Mouse (Mus musculus) layer of hippocampus, adult 9-11 months (tissue): ENCODE data around the gene Thtpa.

ENCODE experiments used
- DNase-seq: peaks from one replicate; pipeline ENCODE4 v3.0.0; 2022

Thtpa gene

DNA sequence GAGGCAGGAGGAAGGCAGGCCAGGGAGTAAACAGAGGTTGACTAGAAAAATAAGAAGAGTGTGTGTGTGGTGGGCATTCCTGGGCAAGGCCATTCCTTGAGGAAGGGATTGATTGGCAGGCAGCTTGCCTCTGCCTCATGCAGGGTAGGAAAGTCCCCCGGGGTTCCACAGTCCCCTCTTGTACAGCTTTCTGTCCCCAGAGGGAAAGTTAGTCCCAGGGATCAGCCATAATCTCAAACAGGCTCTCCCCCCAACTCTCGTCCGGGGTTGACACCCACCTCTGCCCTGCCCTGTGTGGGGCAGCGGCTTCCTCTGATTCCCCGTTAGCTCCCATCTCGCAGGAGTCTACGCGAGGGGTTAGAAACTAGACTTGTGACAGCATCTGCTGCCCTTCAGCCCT, 12.4 kb downstream of the Thtpa start:
- DNase-seq = no peak

DNA sequence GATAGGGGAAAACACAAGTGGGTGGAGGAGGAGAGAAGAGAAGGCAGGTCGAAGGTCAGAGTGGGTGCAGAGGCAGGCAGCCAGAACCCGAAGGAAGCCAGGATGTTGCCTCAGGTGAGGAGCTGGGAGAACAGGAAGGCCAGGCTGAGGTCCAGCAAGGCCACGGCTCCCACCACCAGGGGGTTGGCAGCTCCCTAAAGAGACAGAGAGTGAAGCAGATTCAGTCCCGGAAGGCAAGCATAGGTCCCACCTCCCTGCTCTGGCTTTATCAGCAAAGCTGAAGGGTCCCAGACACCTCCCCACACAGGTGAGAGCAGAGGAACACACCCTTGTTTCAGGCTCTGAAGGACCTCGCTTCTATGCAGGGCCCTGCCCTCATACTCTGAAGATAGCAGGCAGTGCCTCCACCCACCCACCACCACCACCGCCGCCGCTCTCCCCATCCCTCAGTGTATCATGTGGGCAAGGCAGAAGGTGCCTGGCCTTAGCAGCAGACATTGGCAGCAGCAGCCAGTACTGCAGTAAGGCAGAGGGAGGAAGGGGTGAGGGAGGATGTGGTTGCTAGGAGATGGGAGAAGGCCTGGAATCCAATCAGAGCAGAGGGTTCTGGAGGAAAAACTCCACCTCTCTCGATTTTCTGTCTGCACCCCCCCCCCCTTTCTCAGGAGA, 13.8 kb downstream of the Thtpa start:
- peak; percentile 94 for DNase-seq

DNA sequence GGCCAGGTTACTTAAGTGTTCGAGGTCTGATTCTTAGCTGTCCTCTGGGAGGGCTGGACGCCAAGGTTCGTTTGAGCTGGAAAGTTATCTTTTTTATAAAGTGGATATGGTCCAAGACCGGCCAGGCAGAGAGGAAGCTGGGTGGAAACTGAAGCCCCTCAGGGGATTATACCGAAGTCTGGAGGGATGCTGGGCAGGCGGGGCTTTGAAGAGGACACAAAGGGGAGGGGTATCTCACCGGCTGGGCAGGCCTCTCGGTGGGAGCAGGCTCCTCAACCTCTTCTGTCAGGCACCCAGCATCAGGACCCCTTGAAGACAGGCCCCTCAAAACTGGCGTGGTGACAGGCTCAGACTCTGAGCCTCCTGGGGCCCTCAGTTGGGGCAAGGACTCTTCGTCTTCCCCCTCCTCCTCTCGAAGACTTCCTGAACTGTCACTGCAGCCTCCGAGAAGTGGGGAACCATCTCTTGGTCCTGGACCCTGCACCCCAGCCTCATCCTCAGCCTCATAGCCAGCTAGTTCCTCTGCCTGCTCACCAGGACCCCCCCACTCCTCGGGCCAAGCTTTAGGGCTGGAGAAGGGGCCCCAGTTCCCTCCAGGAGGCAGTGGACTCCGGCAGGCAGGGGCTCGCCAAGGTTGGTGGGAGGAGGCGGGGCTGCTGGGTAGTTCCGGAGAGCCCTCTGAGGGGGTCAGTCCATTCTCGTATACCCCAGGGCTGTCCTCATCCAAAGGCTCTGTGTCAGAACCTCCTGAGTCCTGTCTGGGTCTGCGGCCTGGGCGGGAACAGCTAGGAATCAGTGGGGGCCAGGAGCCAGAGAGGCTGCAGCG, 14.7 kb downstream of the Thtpa start:
- no peak for DNase-seq

DNA sequence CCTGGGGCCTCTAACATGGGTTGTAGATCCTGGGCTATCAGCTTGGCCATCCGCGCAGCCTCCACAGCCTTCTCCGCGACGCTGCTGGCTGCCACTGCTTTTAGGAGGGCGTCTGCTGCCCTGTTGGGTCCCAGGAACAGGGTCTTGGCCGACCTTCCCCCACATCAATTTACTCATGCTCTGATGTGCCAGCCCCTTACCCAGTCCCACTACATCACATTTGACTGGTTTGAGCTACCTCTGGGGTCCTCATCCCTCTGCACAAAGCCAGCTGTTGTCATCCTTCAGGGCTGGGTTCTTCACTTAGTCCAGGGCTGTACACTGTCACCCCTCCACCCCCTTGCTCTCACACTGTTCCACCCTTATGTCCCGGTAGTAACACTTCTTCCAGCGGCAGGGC, 15.5 kb downstream of the Thtpa start:
- DNase-seq = no peak

DNA sequence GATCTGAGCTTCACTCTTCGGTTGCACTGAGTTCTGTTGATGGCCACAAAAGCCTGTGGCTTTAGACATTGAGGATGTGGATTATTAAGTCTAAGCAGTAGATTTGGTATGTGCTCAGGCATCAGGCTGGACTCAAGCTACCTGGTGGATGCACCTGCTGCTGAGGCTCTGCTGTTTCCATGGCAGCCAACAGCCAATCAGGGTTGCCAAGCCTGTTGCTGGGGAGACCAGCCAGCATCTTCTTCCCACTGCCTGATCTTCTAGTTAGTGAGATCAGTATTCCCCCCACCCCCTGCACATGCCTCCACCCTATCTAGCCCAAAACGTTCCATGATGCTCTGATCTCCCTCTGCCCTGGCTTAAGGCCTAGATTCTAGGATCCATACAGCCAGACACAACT, 17.1 kb downstream of the Thtpa start:
- DNase-seq = peak; percentile 82

DNA sequence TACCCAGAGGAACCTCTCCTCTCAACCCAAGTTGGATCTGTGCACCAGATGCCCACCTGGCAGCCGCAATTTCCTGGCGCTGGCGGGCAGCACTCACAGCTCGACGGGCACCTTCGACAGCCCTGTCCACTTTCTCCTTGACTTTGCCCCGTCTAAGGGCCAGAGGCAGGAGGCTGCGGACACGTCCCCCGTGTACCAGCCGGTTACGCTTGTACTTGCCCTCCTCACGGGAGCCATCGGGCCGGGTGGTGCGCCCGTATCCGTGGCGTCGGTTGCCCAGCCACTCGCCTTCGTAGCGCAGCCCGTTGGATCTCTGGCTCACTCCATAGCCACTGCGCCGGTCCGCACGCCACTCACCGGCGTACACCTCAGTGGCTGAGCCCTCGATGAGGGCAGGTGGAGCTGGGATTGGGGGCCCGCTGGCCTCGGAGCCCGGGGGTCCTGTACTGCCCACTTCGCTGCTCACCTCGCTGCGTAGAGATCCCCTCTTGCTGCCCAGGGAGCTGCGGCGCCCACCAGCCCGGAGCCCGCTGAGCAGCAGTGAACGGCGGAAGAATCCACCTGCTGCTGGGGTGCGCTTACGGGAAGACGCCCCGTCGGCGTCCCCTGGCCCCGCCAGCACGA, 18.9 kb downstream of the Thtpa start:
- peak; percentile 9 for DNase-seq

DNA sequence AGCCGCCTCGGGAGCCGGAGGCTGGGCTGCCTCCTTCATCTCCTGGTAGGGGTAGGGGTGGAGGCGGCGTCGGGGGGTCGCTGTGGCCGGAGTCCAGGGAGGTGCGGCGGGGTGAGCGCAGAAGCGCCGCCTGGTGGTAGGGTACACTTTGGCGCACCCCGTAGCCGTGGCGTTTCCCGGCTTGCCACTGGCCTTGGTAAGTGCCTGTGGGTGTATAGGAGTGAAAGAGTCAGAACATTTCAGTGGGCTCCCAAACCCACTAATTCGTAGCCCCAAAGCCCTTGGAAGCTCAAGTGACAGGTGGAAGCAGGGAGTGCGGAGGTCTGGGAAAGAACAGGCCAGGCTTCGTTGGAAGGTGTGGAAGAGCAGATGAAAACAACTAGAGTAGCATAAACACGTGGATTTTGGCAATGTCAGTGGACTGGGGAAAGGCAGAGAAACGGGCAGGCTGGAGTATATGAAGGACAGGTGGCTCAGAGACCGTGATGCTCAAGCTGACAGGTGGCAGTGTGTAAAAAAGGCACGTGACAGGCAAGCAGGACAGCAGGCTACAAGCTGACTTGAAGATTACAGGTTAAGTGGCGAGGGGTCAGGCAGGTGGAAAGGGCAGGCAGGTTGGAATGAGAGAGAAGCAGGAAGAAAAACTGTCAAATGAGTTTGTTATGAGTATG, 19.5 kb downstream of the Thtpa start:
- peak; percentile 30 for DNase-seq

DNA sequence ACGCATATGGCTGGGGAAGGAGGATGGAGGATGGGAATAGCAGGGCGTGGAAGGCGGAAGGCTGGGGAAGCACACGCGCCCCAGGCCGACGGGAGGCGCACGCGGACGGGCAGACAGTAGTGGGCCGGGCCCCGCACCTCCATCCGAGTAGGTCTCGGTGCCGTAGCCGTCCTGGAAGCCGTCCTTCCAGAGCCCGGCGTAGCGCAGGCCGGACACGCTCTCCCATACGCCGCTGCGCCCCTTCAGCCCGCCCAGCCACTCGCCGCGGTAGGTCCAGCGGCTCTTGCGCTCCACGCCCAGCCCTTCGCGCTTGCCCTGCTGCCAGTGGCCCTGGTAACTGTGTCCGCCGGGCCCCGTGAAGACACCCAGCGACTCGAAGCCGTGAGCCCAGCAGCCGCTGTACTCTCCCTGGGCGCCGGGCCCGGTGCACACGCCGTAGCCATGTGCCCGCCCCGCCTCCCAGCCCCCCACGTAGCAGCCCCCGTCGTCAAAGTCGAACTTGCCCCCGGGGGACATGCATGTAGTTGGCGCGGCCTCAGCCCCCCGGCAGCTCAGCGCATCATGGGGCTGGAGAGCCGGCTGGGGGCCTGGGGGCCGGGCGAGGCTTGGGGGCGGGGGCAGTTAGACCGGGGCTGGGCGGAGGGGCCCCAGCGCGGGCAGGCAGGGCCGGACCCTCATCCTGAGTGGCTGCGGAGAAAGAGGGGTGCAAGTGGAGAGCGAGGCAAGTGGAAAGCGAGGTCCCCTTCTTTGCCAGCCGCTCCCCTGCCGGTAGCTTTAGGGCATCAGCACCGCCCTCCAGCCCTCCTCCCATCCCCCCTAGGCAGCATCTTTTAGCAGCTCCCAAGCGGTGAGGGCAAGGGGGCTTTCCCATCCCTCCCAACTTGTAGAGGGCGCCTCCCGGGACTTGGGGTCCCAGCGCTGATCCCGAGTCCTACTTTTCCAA, 20.4 kb downstream of the Thtpa start:
- DNase-seq = no peak

DNA sequence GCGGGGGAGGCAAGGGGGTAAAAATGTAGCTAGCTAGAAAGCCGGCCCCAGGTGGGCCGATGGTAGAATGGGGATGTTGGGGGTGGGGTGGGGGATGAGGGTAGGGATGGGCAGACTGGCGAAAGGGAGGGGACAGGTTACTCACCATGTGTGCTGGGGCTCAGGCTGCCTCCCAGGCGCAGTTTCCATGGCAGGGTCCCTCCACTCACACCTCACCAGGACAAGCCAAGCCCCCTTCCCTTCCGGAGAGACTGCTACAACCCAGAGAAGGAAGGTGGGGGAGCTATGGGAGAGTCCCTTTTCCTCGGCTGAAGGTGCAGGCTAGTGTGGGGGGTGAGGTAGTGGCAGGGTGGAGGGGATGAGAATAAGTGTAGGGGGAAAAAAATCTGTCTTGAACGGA, 21.3 kb downstream of the Thtpa start:
- no peak for DNase-seq

DNA sequence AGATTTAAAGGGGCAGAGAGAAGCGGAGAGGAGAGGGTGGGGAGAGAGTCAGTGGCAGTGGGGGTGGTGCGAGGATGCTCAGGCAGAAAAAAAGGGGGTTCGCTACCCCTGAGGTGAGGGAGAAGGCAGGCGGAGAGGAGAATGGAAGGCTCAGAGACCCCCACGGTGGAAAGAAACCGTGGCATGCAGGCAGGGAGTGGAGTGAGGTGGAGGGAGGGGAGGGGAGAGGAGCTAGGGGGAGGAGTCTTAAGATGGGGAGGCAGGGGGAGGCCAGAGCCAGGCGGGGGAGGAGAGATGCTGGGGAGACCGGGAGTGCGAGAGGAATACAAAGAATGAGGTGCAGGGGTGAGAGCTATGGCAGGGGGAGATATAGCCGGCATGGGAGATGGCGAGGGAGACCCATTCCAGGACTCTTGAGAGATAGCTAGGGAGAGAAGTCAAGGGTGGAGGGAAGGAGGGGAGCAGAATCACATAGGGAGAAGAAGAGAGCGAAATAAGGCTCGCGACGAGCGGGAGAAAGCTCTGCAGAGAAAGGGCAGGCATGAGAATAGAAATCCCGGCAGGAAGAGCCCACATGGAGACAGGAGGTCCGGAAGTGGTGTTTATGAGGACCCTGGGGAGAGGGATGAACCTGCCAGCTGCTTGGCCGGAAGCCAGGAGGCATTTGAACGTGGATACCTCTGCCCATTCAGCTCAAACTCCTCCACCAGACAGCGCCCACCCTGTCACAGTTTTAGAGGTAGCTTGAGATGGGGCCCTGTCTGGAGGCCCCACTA, 22.0 kb downstream of the Thtpa start, which contains the start of gene Jph4:
TSS of gene Jph4 (minus strand) at position 511 of the 776 bp plus-strand sequence.
- peak; percentile 82 for DNase-seq

DNA sequence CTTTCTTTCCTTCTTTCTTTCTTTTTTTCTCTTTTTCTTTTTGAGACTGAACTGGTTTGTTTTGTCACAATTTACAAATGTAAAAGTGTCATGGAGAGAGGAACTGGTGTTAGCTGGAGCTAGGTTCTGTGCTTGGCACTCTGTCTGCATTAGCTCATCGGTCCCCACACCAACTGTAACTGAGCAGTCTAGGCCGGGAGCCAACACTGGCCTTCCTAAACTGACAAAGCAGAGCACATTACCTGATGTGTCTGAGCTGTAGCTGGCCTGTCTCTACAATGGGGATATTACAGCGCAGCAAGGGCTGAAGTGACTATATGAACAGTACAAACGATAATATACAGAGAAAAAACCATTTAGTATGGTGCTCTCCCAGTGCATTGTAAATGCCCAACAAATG, 24.3 kb downstream of the Thtpa start:
- peak; percentile 80 for DNase-seq

DNA sequence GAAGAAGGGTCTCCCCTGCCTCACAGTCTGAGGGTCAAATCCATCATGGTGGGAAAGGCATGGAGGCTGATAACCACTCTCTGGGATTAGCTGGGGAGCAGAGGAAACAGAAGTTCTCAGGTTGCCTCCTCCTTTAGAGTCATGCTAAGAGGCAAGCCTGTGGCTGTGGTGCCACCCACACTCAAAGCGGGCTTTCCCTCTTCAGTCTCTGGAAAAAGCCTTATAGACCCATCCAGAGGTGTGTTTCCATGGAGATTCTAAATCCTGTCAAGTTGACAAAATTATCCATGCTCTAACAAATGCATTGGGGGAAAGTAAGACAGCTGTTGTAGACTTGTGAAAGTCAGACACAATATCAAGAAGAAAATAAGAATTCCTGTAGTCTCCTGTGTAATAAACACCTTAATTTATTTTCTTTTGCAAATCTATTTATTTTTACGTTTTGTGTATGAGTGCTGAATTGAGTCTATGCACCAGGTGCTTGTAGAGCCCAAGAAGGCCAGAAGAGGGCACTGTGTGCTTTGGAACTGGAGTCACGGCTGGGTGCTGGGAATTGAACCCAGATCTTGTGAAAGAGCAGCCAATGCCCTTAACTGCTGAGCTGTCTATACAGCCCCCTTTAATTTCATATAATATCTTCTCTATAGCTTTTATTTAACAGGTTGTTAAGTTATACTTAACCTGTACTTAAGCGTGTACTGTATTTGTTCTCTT, 25.0 kb downstream of the Thtpa start:
- no peak for DNase-seq

DNA sequence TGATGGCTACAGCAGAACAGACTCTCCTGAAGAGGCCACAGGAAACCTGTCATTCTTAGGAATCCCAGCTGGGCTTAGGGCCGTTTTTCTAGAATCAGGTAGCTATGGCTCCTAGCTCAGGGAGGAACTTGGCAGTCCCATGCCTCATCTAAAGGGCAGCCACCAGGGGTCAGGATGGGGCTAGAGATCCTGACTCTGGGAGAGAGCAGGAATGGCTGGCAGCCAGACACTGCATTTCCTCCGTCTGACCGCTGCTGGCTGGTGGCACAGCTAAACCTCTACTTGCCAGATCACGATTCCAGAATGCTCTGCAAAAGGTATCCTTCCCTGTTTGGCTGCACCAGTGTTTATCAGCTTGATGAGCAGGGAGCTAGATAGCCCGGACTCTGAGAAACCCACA, 27.4 kb downstream of the Thtpa start:
- peak; percentile 71 for DNase-seq

DNA sequence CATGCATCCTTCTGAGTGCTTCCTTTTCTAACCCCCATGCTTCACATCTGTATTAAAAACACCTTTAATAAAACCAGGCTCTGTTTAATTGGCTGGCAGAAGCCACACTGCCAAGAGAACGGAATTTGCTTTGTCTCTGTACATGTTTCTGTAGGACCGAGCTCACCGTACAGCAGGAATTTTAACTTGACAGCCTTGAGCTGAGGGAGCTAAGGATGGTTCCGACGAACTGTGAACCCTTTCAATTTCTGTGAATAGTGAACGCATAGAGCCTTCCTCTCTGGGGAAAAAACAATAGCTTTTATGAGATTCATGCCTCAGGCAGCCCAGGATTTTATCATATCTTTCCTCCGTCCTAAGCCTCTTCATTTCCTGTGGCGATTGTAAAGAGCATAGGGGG, 27.8 kb downstream of the Thtpa start:
- no peak for DNase-seq

DNA sequence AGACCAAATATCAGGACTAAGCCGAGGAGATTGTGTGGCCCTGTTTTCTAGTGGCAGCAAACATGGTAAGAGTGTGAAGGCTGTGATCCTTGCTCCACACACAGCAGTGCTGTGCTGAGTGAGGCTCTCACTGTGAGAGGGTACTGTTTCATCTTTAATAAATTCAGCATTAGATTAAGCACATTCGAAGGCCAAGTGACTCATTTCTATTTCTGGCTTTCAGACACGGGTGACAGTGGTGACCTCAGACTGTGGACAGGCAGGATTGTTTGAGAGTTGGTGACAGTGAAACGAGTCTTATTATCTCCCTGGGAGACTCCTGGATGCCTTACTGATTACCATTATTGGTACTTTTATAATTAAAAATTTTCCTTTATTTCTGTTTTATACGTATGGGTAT, 31.1 kb downstream of the Thtpa start:
- DNase-seq = peak; percentile 44

DNA sequence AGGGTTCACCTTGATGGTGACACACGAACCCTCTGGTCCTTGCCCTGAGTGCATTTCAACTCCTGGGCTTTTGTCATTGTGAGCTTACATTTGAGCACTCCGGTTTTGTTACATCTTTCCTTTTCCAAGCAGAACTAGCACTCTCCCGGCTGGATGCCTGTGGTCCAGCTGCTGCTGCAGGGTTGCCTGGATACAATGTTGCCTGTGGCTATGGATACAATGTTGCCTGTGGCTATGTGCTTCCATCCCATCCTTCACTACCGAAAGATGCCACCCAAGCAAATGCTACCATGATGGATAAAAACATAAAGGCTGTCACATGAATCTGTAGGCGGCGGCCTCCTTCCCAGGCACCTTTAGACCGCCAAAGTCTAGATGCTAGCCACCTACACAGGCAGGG, 31.9 kb downstream of the Thtpa start:
- peak; percentile 57 for DNase-seq

DNA sequence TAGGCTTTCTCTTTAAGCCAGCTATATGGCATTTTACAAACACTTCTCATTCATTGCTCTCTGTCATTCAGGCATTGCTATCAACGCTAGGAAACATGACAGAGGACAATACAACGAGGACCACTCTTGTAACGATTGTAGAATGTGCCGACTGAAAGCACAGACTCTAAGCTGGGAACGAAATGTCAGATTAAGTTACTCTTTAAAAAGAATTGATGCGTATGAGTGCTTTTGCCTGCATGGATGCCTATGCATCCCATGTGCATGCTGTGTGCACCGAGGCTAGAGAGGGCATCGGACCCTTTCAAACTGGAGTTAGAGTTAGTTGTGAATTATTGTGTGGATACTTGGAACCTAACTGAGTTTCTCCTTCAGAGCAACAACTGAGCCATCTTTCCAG, 41.1 kb downstream of the Thtpa start:
- DNase-seq = no peak

DNA sequence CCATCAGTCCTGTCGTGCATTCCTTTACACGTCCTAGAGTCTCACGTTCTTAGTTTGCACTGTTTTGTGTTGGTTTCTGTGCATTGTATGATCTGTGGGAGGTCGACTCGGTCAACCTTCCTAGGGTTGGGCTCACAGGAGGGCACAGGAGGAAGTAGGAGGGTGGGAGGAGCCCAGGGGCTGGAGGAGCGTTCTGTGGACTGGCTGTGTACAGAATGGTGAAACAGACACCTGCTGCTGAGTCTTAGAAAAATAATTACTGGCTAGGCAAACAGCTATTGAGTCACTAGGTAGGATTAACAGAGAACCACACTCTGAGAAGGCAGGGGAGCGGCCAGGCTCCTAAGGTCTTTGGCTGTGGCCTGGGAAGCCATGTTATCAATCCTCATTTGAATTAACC, 44.7 kb downstream of the Thtpa start:
- DNase-seq = no peak

DNA sequence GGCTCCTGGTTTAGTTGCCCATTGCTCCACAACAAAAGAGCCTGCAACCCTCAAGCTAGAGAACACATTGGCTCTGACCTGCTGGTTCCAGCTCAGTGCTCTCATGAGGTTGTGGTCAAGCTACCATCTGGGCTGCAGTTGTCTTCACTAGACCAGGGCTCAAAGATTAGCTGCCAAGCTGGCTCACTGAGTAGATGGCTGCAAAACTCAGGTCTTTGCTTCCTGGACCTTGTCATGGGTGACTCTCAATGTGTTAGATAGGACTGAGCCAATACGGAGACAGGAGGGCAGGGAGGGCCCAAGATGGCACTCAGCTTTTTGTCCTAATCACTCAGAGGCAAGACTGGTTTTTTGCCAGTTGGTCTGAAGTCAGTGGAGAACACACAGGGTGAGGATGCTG, 51.7 kb downstream of the Thtpa start:
- no peak for DNase-seq

DNA sequence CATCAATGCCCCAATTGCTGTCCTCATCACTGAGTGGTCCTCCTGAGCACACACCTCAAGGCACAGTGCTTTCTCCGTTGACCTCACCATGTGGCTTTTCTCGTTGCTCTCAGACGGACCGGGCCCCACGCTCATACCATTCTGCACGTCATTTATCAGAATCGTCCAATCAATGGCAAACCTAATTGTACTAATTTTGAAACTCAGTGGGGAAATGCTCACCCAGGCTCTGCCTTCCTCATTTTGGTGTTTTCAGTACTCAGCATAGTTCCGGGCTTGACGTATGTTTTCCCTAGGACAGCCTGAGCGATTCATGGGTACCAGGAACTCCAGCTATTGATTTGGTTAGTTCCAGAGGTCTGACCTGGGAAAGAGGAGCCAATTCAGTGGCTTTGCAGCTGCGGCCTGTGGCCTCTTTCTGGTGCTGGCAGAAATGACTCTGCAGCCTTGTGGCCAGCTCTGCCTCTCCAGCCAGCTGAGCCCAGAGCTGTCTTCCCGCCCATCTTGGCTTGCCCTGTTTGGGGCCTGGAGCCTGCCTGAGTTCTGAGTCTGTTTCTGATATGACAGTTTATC, 52.3 kb downstream of the Thtpa start:
- no peak for DNase-seq
